Mouse (Mus musculus) embryonic facial prominence, embryonic 11.5 days (tissue): ENCODE results near the gene Syce2. TPM values are rescaled to one million over a fixed set of nuclear protein-coding genes. Genes with fewer than 3 reads are reported as not detected.
A peak's percentile ranks its signal among the peaks of the same experiment; 100 is the strongest.

Source experiments
- ATAC-seq: fragments of 200-750 bp; cut with Nextera tagmentation; replicated peaks from 2 replicates; pipeline ENCODE4 v1.8.0; 2017; ENCODE audit warnings: low read depth; ENCODE audit not compliant: insufficient number of reproducible peaks, low FRiP score, low TSS enrichment
- DNase-seq: peaks from one replicate; pipeline ENCODE4 v3.0.0-alpha.2; 2015; ENCODE audit warnings: low spot score
- H3K27ac ChIP-seq: fragments of 300-500 bp; sonication (generic); replicated peaks from 2 replicates; pipeline ENCODE4 v1.5.1; 2014; ENCODE audit warnings: mild to moderate bottlenecking, low read depth, low read length, control low read depth
- H3K27me3 ChIP-seq: fragments of 300-500 bp; sonication (generic); 2 replicates; pipeline ENCODE4 v1.6.1; 2014; ENCODE audit warnings: mild to moderate bottlenecking, low read length, moderate library complexity, mixed read lengths; ENCODE audit not compliant: control insufficient read depth, insufficient read depth
- H3K36me3 ChIP-seq: fragments of 300-500 bp; sonication (generic); replicated peaks from 2 replicates; pipeline ENCODE4 v1.6.1; 2014; ENCODE audit warnings: low read depth, mild to moderate bottlenecking, low read length, moderate library complexity, mixed read lengths; ENCODE audit not compliant: control insufficient read depth, insufficient read depth
- H3K4me1 ChIP-seq: fragments of 300-500 bp; sonication (generic); 2 replicates; pipeline ENCODE4 v1.6.1; 2014; ENCODE audit warnings: low read length, mixed read lengths; ENCODE audit not compliant: control insufficient read depth, insufficient read depth
- H3K4me2 ChIP-seq: fragments of 300-500 bp; sonication (generic); 2 replicates; pipeline ENCODE4 v1.6.1; 2014; ENCODE audit warnings: low read depth, mild to moderate bottlenecking, control low read depth, low read length, moderate library complexity
- H3K4me3 ChIP-seq: fragments of 300-500 bp; sonication (generic); 2 replicates; pipeline ENCODE4 v1.5.1; 2014; ENCODE audit warnings: low read depth, low read length, control low read depth
- H3K9ac ChIP-seq: fragments of 300-500 bp; sonication (generic); replicated peaks from 2 replicates; pipeline ENCODE4 v1.6.1; 2014; ENCODE audit warnings: mild to moderate bottlenecking, control low read depth, low read length
- H3K9me3 ChIP-seq: fragments of 300-500 bp; sonication (generic); replicated peaks from 2 replicates; pipeline ENCODE4 v1.6.1; 2016; ENCODE audit warnings: mild to moderate bottlenecking, low read length, inconsistent platforms, mixed read lengths; ENCODE audit not compliant: control insufficient read depth
- WGBS: fragments of 180-500 bp; shearing (Covaris S2); extraction: QIAGEN DNeasy Blood & Tissue Kit; methylation state at CpG from one replicate; pipeline ENCODE4 v1.1.7; 2014; 5-methylcytosine and 5-hydroxymethylcytosine counted together
- polyA plus RNA-seq: library from polyadenylated mRNA; unstranded; fragments of >200 nt; fragmentation: Nextera tagmentation; extraction: Ambion mirVana; gene quantifications from 2 replicates; pipeline ENCODE4 v1.2.1, GENCODE M21; 2014

Gene Syce2
- polyA plus RNA-seq, 1 experiment from 2014 or later = 89.2 TPM

DNA sequence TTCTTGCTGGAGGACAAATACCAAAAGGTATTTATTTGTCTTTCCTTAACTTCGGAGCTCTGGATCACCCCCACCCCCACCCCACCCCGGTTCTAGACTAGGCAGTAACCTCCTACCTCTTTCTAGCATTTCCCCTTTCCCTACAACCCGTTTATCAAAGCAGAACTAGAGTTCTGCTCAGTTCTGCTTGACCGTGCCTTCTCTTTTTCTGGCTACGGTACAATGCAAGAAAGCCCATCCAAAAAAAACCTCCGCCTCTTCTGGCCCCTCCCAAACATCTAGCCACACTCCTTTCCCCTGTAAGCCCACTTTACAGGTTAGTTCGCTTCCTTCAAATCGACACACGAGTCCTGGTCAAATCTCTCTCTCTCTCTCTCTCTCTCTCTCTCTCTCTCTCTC is 41.6 kb downstream of the Syce2 start:
- H3K4me1 ChIP-seq = peaks cover 3% of the 10 kb centered on the region; the same call in 1 of the 2 replicates
- DNase-seq (no peak), ATAC-seq (no peak)
- peak overlapping the region; percentile 81 for H3K4me2 ChIP-seq
- peak overlapping the region; percentile 39 for H3K4me3 ChIP-seq
- no peaks in the 10 kb centered on the region for H3K36me3 ChIP-seq
- no peak overlapping the region for H3K27ac ChIP-seq
- H3K9ac ChIP-seq = peak overlapping the region; percentile 43
- H3K9me3 ChIP-seq = no peaks in the 10 kb centered on the region; the same call in 1 of the 2 replicates
- peaks cover 34% of the 10 kb centered on the region for H3K27me3 ChIP-seq
- 16% methylated on average over 9 of the region's 9 CpGs for WGBS

DNA sequence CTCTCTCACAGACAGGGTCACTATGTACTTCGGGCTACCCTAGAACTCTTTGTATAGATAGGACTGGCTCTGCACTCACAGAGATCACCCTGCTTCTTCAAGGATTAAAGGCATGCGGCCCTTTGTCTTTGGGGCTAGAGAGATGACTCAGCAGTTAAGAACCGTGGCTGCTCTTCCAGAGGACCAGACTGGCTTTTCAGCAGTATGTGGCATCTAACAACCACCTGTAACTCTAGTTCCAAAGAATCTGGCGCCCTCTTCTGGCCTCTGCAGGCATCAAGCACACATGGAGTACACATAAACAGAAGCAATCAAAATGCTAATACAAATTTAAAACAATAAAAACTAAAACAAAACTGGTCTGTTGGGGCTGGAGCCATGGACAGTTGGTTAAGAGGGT is 42.0 kb downstream of the Syce2 start:
- Histone ChIP-seq H3K4me2 (no peak overlapping the region), H3K9ac (no peak overlapping the region), H3K36me3 (no peaks in the 10 kb centered on the region), H3K4me3 (no peak overlapping the region), H3K9me3 (no peaks in the 10 kb centered on the region; the same call in 1 of the 2 replicates), H3K27me3 (peaks cover 33% of the 10 kb centered on the region), H3K27ac (no peak overlapping the region), H3K4me1 (peaks cover 1% of the 10 kb centered on the region; the same call in 1 of the 2 replicates)
- 35% methylated on average over 4 of the region's 4 CpGs for WGBS
- ATAC-seq = no peak
- DNase-seq = peak; percentile 41

- H3K27ac ChIP-seq = no peak overlapping the region
- H3K27me3 ChIP-seq = peaks cover 31% of the 10 kb centered on the region
- H3K36me3 ChIP-seq = no peaks in the 10 kb centered on the region
- H3K4me3 ChIP-seq = no peak overlapping the region
- no peak for ATAC-seq
- H3K4me1 ChIP-seq = no peaks in the 10 kb centered on the region; the same call in 1 of the 2 replicates
- no peaks in the 10 kb centered on the region; the same call in 1 of the 2 replicates for H3K9me3 ChIP-seq
- H3K9ac ChIP-seq = no peak overlapping the region
- H3K4me2 ChIP-seq = no peak overlapping the region
- DNase-seq = no peak
- WGBS = 95% methylated on average over 8 of the region's 8 CpGs
Measured at GRCm38 (mm10) chr8:84915269-84915668, 43.4 kb downstream of the Syce2 start.

GRCm38 (mm10) chr8:84917781-84918180 is 45.9 kb downstream of the Syce2 start:
- Histone ChIP-seq H3K9me3 (no peaks in the 10 kb centered on the region; the same call in 1 of the 2 replicates), H3K4me2 (no peak overlapping the region), H3K4me1 (no peaks in the 10 kb centered on the region; the same call in 1 of the 2 replicates), H3K27ac (no peak overlapping the region), H3K4me3 (no peak overlapping the region), H3K9ac (no peak overlapping the region), H3K27me3 (peaks cover 18% of the 10 kb centered on the region), H3K36me3 (no peaks in the 10 kb centered on the region)
- DNase-seq (no peak), ATAC-seq (no peak)
- WGBS = 28% methylated on average over 20 of the region's 20 CpGs

DNA sequence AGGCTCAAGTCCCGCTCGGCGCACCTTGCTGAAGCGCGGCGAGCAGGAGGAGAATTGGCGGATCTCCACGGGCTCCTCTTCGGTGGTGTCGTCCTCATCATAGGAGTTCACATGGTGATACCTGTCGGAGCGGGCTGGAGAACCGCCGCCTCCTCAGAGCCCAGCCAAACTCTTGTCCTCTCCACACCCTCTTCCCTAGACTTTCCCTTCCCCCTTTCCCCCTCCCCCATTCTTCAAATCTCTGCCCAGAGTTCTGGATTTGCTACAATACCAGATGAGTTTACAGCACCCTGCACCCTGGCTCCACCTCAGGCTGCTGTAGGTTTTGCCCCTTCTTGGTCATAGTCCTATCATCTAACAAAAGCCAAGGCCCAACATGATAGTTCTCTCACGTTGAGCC is 46.7 kb downstream of the Syce2 start:
- Histone ChIP-seq H3K27me3 (peaks cover 9% of the 10 kb centered on the region), H3K27ac (no peak overlapping the region), H3K4me2 (no peak overlapping the region), H3K4me1 (no peaks in the 10 kb centered on the region), H3K4me3 (no peak overlapping the region), H3K9ac (no peak overlapping the region), H3K9me3 (no peaks in the 10 kb centered on the region; the same call in 1 of the 2 replicates), H3K36me3 (no peaks in the 10 kb centered on the region)
- DNase-seq = no peak
- ATAC-seq = no peak
- 92% methylated on average over 15 of the region's 15 CpGs for WGBS

DNA sequence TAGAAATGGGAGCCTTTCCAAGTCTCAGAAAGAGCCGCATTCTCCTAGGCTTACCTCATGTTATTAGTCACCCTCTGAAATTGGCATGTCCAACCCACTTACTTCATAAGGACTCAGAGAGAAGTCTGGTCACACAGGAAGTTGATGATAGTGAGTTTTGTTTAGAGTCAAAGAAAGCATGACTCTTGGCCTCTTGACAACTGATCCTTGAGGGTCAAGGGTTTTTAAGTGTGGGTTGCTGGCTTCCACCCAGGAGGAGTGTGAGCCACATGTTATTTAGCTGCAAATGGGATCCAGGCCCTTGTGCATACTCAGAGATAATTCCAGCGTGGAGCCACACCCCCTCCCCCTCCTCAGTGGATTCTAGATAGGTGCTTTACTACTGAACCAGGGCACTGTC is 49.7 kb downstream of the Syce2 start:
- Histone ChIP-seq H3K36me3 (no peaks in the 10 kb centered on the region), H3K27ac (no peak overlapping the region), H3K4me3 (no peak overlapping the region), H3K4me2 (no peak overlapping the region), H3K4me1 (no peaks in the 10 kb centered on the region), H3K9me3 (no peaks in the 10 kb centered on the region), H3K9ac (no peak overlapping the region), H3K27me3 (peaks cover 6% of the 10 kb centered on the region)
- no peak for DNase-seq
- 82% methylated on average over 2 of the region's 2 CpGs for WGBS
- no peak for ATAC-seq

DNA sequence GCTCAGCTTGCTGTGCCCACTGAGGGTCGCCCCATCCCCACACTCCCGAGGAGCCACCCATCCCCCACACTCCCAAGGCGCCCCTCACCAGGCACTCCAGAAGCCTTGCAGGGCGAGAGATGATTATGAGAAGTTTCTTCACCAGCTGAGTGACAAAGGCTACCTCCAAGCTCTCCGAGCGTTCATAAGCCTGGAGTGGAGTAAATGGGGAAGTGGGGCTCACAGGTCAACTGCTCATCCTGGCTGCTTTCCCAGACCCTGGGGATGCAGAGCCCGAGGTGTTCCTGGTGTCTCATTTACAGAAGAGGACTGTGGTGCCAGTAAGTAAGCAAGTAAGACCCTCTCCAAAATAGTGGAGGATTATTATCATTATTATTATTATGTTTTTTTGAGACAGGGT is 53.6 kb downstream of the Syce2 start:
- no peaks in the 10 kb centered on the region for H3K36me3 ChIP-seq
- ATAC-seq (no peak), DNase-seq (no peak)
- H3K9ac ChIP-seq = no peak overlapping the region
- H3K27me3 ChIP-seq = peaks cover 13% of the 10 kb centered on the region
- H3K4me2 ChIP-seq = no peak overlapping the region
- H3K27ac ChIP-seq = no peak overlapping the region
- no peak overlapping the region for H3K4me3 ChIP-seq
- WGBS = 75% methylated on average over 7 of the region's 7 CpGs
- no peaks in the 10 kb centered on the region for H3K4me1 ChIP-seq
- H3K9me3 ChIP-seq = no peaks in the 10 kb centered on the region

DNA sequence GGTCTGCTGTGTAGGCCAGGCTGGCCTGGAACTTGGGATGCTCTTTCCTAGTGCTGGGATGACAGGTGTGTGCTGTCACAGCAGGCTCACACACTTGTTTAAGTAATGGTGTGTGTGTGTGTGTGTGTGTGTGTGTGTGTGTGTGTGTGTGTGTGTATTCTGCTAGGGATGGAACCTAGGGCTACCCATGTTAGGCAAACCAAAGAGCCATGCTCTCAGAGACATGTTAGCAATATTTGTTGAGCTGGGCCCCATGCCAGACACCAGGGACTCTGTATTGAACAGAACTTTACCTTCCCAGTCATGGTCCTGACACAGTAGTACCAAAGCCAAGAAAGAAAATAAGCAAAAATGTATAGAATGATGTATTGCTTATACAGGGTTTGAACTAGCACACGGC is 55.6 kb downstream of the Syce2 start:
- Histone ChIP-seq H3K4me3 (no peak overlapping the region), H3K9ac (no peak overlapping the region), H3K36me3 (no peaks in the 10 kb centered on the region), H3K4me2 (no peak overlapping the region), H3K9me3 (no peaks in the 10 kb centered on the region), H3K27ac (no peak overlapping the region), H3K27me3 (peaks cover 13% of the 10 kb centered on the region), H3K4me1 (no peaks in the 10 kb centered on the region)
- DNase-seq = no peak
- ATAC-seq = no peak
- WGBS = 86% methylated on average over 1 of the region's 1 CpGs
